Mouse (Mus musculus): Measurements from ENCODE around the gene Foxp2. TPM values are rescaled to one million over a fixed set of nuclear protein-coding genes. Genes with fewer than 3 reads are reported as not detected.

Foxp2 gene
- polyA plus RNA-seq (2012; rRNA removed), result 11.4 and 12.2 TPM in 2 replicates

GRCm38 (mm10) chr6:14901183-14901970, at the start of gene Foxp2:
Gene Foxp2, plus strand, starts transcription at chr6:14901349.

Other genes starting within 250 kb of the Foxp2 start
- gene Ppp1r3a, start 146.1 kb upstream of the Foxp2 start, polyA plus RNA-seq (2012; rRNA removed), result not detected in 2 replicates